ENCODE assay signal across 16 mouse cellular contexts in the genomic region with DNA sequence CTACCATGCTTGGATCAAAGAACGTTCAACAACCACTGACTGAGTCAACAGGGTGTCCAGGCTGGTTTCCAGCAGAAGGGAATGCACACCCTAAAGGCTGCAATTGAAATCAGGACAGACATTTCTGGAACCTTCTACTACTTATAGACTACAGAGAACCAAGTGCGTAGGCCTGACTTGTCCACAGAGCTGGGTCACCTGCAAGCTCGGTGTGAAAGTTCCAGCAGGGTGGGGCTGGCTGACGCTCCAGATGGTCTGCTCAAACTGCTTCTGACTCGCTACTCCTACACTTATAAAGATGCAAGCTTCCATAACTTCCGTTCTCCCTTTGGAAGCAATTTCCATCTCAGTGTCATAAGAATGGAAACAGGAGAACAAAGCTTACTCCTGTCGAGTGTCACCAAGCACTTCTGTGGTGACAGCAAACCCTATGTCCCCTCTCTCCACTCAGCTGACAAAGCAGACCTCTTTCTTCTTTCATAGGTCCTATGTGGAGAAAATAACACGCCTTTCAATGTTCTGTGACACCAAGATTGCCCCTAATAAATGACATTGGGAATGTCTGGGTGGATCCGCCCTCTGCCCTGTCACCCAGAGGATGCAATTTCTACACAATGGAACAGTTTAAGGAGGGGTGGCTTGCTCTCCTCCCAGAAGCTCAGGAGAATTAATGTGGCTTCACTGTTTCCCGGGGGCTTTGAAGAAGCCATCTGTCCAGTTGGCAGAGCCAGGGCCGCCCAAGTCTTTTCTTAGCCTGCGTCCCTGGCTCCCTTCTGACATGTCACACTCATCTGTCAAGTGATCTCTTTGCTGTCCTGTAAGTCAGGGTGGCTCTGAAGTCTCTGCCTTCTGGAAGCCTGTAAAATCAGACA.
DNase-seq lines count a peak whose midpoint lies in the region; ATAC-seq lines count a peak whose summit lies in the region.
"Had no signal": no experiment of that assay in that cellular context is flagged by ENCODE, and none has a peak within 500 bp of the region (broad histone marks: within the 10 kb centered on the region; RNA-seq: fewer than 3 reads in every experiment).

No protein-coding gene starts in this region.

- 0 out of 2 replicates have a peak overlapping the region, but pooled peaks have one; percentile 10 for H3K27ac ChIP-seq in hindbrain, embryonic 13.5 days
- H3K27ac ChIP-seq: heart, embryonic 15.5 days; limb, embryonic 10.5 days; liver, embryonic 15.5 days; neural tube, embryonic 13.5 days; stomach, postnatal 0 days had no signal

- no peak for ATAC-seq in hindbrain, embryonic 13.5 days (ENCODE audit: low FRiP score)
- ATAC-seq: intestine, embryonic 16.5 days had no signal

- H3K36me3 ChIP-seq in hindbrain, embryonic 13.5 days = peaks cover 5% of the 10 kb centered on the region; the same call in 1 of the 2 replicates
- H3K36me3 ChIP-seq: heart, embryonic 15.5 days; limb, embryonic 10.5 days; liver, embryonic 15.5 days; neural tube, embryonic 13.5 days had no signal

- 47% methylated on average over 12 of the region's 12 CpGs for WGBS in hindbrain, embryonic 13.5 days

- no peaks in the 10 kb centered on the region for H3K9me3 ChIP-seq in hindbrain, embryonic 13.5 days
- H3K9me3 ChIP-seq: heart, embryonic 15.5 days; limb, embryonic 10.5 days; liver, embryonic 15.5 days; neural tube, embryonic 13.5 days had no signal

- no peak overlapping the region for H3K4me2 ChIP-seq in hindbrain, embryonic 13.5 days
- H3K4me2 ChIP-seq: heart, embryonic 15.5 days; liver, embryonic 15.5 days; neural tube, embryonic 13.5 days had no signal

- H3K9ac ChIP-seq in hindbrain, embryonic 13.5 days = no peak overlapping the region
- H3K9ac ChIP-seq: heart, embryonic 15.5 days; liver, embryonic 15.5 days; neural tube, embryonic 13.5 days had no signal

- H3K4me1 ChIP-seq in hindbrain, embryonic 13.5 days (replicated peaks) = peaks cover 43% of the 10 kb centered on the region
- H3K4me1 ChIP-seq: heart, embryonic 15.5 days; limb, embryonic 10.5 days; liver, embryonic 15.5 days had no signal

- peak; percentile 23 for DNase-seq in embryo, embryonic 11 days
- DNase-seq in embryo, embryonic 10 days (ENCODE audit: low spot score) = no peak
- DNase-seq in left cerebral cortex, adult 11 months (ENCODE audit: low spot score) = peak; percentile 21
- DNase-seq in left cerebral cortex, postnatal 10 days (ENCODE audit: extremely low spot score in 1 of 2, low spot score in 2 of 2) = no peak
- DNase-seq in brain, adult 2 months (ENCODE audit: low read depth, low spot score) = peak; percentile 83
- no peak for DNase-seq in heart, postnatal 4 days
- DNase-seq in lung, postnatal 14 days = no peak
- DNase-seq: gastrocnemius, postnatal 14 days; kidney, postnatal 25 days had no signal

- no peaks in the 10 kb centered on the region for H3K27me3 ChIP-seq in hindbrain, embryonic 13.5 days
- H3K27me3 ChIP-seq: heart, embryonic 15.5 days; liver, embryonic 15.5 days; neural tube, embryonic 13.5 days had no signal

- intact Hi-C loops in left cerebral cortex, postnatal 10 days (cut with DNase I) = no loop called here

- H3K4me3 ChIP-seq in hindbrain, embryonic 13.5 days = no peak overlapping the region
- H3K4me3 ChIP-seq: heart, embryonic 15.5 days; limb, embryonic 10.5 days; liver, embryonic 15.5 days; neural tube, embryonic 13.5 days had no signal

Comparison
In these comparisons a context has a peak if more than half of its experiments do, and no peak if none do; other contexts are left out.
1. DNase-seq: peak in embryo, embryonic 11 days (single experiment), left cerebral cortex, adult 11 months (single experiment) and brain, adult 2 months (single experiment); none in embryo, embryonic 10 days (single experiment), left cerebral cortex, postnatal 10 days (0 of 2), heart, postnatal 4 days (single experiment) and lung, postnatal 14 days (single experiment).